Mouse (Mus musculus) hindbrain, embryonic 10.5 days (tissue): Measurements from ENCODE around the gene Erlin1. TPM values are rescaled to one million over a fixed set of nuclear protein-coding genes. Genes with fewer than 3 reads are reported as not detected.

ENCODE experiments used
- DNase-seq: peaks from one replicate; pipeline ENCODE4 v3.0.0-alpha.2; 2017; ENCODE audit warnings: low spot score
- H3K27ac ChIP-seq: fragments of 300-500 bp; sonication (generic); 2 replicates; pipeline ENCODE4 v1.5.1; 2016; ENCODE audit warnings: mild to moderate bottlenecking, moderate library complexity
- H3K27me3 ChIP-seq: fragments of 300-500 bp; sonication (generic); 2 replicates; pipeline ENCODE4 v1.6.1; 2016; ENCODE audit warnings: mild to moderate bottlenecking; ENCODE audit not compliant: poor library complexity, insufficient read depth, severe bottlenecking
- H3K36me3 ChIP-seq: fragments of 300-500 bp; sonication (generic); 2 replicates; pipeline ENCODE4 v1.6.1; 2016; ENCODE audit warnings: mild to moderate bottlenecking, moderate library complexity
- H3K4me1 ChIP-seq: fragments of 300-500 bp; sonication (generic); replicated peaks from 2 replicates; pipeline ENCODE4 v1.6.1; 2016; ENCODE audit warnings: mild to moderate bottlenecking
- H3K4me3 ChIP-seq: fragments of 300-500 bp; sonication (generic); 2 replicates; pipeline ENCODE4 v1.5.1; 2016; ENCODE audit warnings: mild to moderate bottlenecking, moderate library complexity
- H3K9me3 ChIP-seq: fragments of 300-500 bp; sonication (generic); 2 replicates; pipeline ENCODE4 v1.6.1; 2016; ENCODE audit warnings: mild to moderate bottlenecking, moderate library complexity
- WGBS: fragments of 180-500 bp; shearing (Covaris S2); methylation state at CpG from one replicate; pipeline ENCODE4 v1.1.7; 2016; 5-methylcytosine and 5-hydroxymethylcytosine counted together
- polyA plus RNA-seq: library from polyadenylated mRNA; unstranded; fragments of >200 nt; fragmentation: Nextera tagmentation; extraction: Ambion mirVana; gene quantifications from 2 replicates; pipeline ENCODE4 v1.2.1, GENCODE M21; 2016

Erlin1 gene
- polyA plus RNA-seq, 1 experiment from 2014 or later = 18.5 TPM

GRCm38 (mm10) chr19:44008784-44009183, 60.8 kb downstream of the Erlin1 start:
- 0 out of 2 replicates have a peak, but pooled peaks cover 4% of the 10 kb centered on the region for H3K4me1 ChIP-seq
- H3K9me3 ChIP-seq = no peaks in the 10 kb centered on the region
- H3K27me3 ChIP-seq = no peaks in the 10 kb centered on the region
- no peak overlapping the region for H3K27ac ChIP-seq
- WGBS = 87% methylated on average over 15 of the region's 15 CpGs
- no peaks in the 10 kb centered on the region for H3K36me3 ChIP-seq
- no peak overlapping the region for H3K4me3 ChIP-seq
- DNase-seq = no peak

- H3K9me3 ChIP-seq = no peaks in the 10 kb centered on the region
- H3K4me1 ChIP-seq = 0 out of 2 replicates have a peak, but pooled peaks cover 4% of the 10 kb centered on the region
- H3K27ac ChIP-seq = no peak overlapping the region
- no peaks in the 10 kb centered on the region for H3K27me3 ChIP-seq
- H3K36me3 ChIP-seq = no peaks in the 10 kb centered on the region
- no peak for DNase-seq
- WGBS = 67% methylated on average over 12 of the region's 12 CpGs
- H3K4me3 ChIP-seq = no peak overlapping the region
Measured at GRCm38 (mm10) chr19:44007186-44007585, 62.4 kb downstream of the Erlin1 start.

GRCm38 (mm10) chr19:44005025-44005424, 64.6 kb downstream of the Erlin1 start:
- no peaks in the 10 kb centered on the region for H3K27me3 ChIP-seq
- no peak for DNase-seq
- 0 out of 2 replicates have a peak, but pooled peaks cover 4% of the 10 kb centered on the region for H3K4me1 ChIP-seq
- no peak overlapping the region for H3K4me3 ChIP-seq
- H3K36me3 ChIP-seq = no peaks in the 10 kb centered on the region
- 81% methylated on average over 4 of the region's 4 CpGs for WGBS
- no peaks in the 10 kb centered on the region for H3K9me3 ChIP-seq
- H3K27ac ChIP-seq = no peak overlapping the region

GRCm38 (mm10) chr19:44004261-44004660, 65.3 kb downstream of the Erlin1 start:
- no peak for DNase-seq
- H3K27ac ChIP-seq = no peak overlapping the region
- no peaks in the 10 kb centered on the region for H3K27me3 ChIP-seq
- WGBS = 86% methylated on average over 2 of the region's 2 CpGs
- no peaks in the 10 kb centered on the region for H3K36me3 ChIP-seq
- 0 out of 2 replicates have a peak, but pooled peaks cover 4% of the 10 kb centered on the region for H3K4me1 ChIP-seq
- no peak overlapping the region for H3K4me3 ChIP-seq
- no peaks in the 10 kb centered on the region for H3K9me3 ChIP-seq

- DNase-seq = no peak
- Histone ChIP-seq H3K27ac (no peak overlapping the region), H3K27me3 (no peaks in the 10 kb centered on the region), H3K4me3 (no peak overlapping the region), H3K36me3 (no peaks in the 10 kb centered on the region), H3K9me3 (no peaks in the 10 kb centered on the region), H3K4me1 (no peaks in the 10 kb centered on the region)
- 85% methylated on average over 5 of the region's 5 CpGs for WGBS
Measured at GRCm38 (mm10) chr19:44000720-44001119, 68.9 kb downstream of the Erlin1 start.

GRCm38 (mm10) chr19:44000061-44000460, 69.5 kb downstream of the Erlin1 start:
- no peaks in the 10 kb centered on the region for H3K27me3 ChIP-seq
- H3K4me3 ChIP-seq = no peak overlapping the region
- WGBS = 92% methylated on average over 1 of the region's 1 CpGs

GRCm38 (mm10) chr19:43998802-43999527, 70.6 kb downstream of the Erlin1 start:
- Histone ChIP-seq H3K4me3 (no peak overlapping the region), H3K27me3 (no peaks in the 10 kb centered on the region), H3K4me1 (no peaks in the 10 kb centered on the region), H3K36me3 (no peaks in the 10 kb centered on the region), H3K9me3 (no peaks in the 10 kb centered on the region), H3K27ac (no peak overlapping the region)
- no peak for DNase-seq
- 91% methylated on average over 11 of the region's 11 CpGs for WGBS

More at GRCm38 (mm10) chr19:44000061-44000460, 69.5 kb downstream of the Erlin1 start:
- DNase-seq = no peak
- Histone ChIP-seq H3K27ac (no peak overlapping the region), H3K9me3 (no peaks in the 10 kb centered on the region), H3K36me3 (no peaks in the 10 kb centered on the region), H3K4me1 (no peaks in the 10 kb centered on the region)

- WGBS = 81% methylated on average over 10 of the region's 10 CpGs
- no peak for DNase-seq
- Histone ChIP-seq H3K9me3 (no peaks in the 10 kb centered on the region), H3K4me1 (no peaks in the 10 kb centered on the region), H3K27me3 (no peaks in the 10 kb centered on the region), H3K4me3 (no peak overlapping the region), H3K27ac (no peak overlapping the region), H3K36me3 (no peaks in the 10 kb centered on the region)
Measured at GRCm38 (mm10) chr19:43998101-43998500, 71.5 kb downstream of the Erlin1 start.

- Histone ChIP-seq H3K27me3 (no peaks in the 10 kb centered on the region), H3K4me3 (no peak overlapping the region), H3K27ac (no peak overlapping the region), H3K9me3 (no peaks in the 10 kb centered on the region), H3K36me3 (no peaks in the 10 kb centered on the region), H3K4me1 (no peaks in the 10 kb centered on the region)
- no peak for DNase-seq
- WGBS = 87% methylated on average over 7 of the region's 7 CpGs
Measured at GRCm38 (mm10) chr19:43995427-43995826, 74.2 kb downstream of the Erlin1 start.

- H3K9me3 ChIP-seq = no peaks in the 10 kb centered on the region
- no peaks in the 10 kb centered on the region for H3K36me3 ChIP-seq
- H3K27ac ChIP-seq = no peak overlapping the region
- WGBS = 76% methylated on average over 4 of the region's 4 CpGs
- no peaks in the 10 kb centered on the region for H3K27me3 ChIP-seq
- DNase-seq = no peak
- H3K4me3 ChIP-seq = no peak overlapping the region
- no peaks in the 10 kb centered on the region for H3K4me1 ChIP-seq
Measured at GRCm38 (mm10) chr19:43992464-43992863, 77.1 kb downstream of the Erlin1 start.

GRCm38 (mm10) chr19:43990362-43990761, 79.2 kb downstream of the Erlin1 start:
- peaks cover 12% of the 10 kb centered on the region for H3K4me1 ChIP-seq
- H3K4me3 ChIP-seq = no peak overlapping the region
- no peak overlapping the region for H3K27ac ChIP-seq
- peaks cover 9% of the 10 kb centered on the region; the same call in 1 of the 2 replicates for H3K27me3 ChIP-seq
- no peak for DNase-seq
- WGBS = 79% methylated on average over 8 of the region's 8 CpGs
- no peaks in the 10 kb centered on the region for H3K36me3 ChIP-seq
- no peaks in the 10 kb centered on the region for H3K9me3 ChIP-seq

- Histone ChIP-seq H3K27ac (no peak within 1 kb of the TSS), H3K36me3 (no peaks in the 10 kb centered on the region), H3K27me3 (peaks cover 9% of the 10 kb centered on the region; the same call in 1 of the 2 replicates), H3K4me3 (peak within 1 kb of the TSS; percentile 39), H3K9me3 (no peaks in the 10 kb centered on the region), H3K4me1 (peaks cover 12% of the 10 kb centered on the region)
- peak; percentile 15 for DNase-seq
- WGBS = 21% methylated on average over 30 of the region's 30 CpGs
Measured at GRCm38 (mm10) chr19:43986069-43986794, 83.4 kb downstream of the Erlin1 start, which contains the start of gene Cpn1. TSS of gene Cpn1 (minus strand) at chr19:43986556.
